Mouse (Mus musculus) heart, embryonic 11.5 days (tissue): Measurements from ENCODE around the gene Sept10. TPM values are rescaled to one million over a fixed set of nuclear protein-coding genes. Genes with fewer than 3 reads are reported as not detected.

Source experiments
- ATAC-seq: fragments of 200-750 bp; cut with Nextera tagmentation; replicated peaks from 2 replicates; pipeline ENCODE4 v1.8.0; 2017; ENCODE audit warnings: moderate library complexity; ENCODE audit not compliant: insufficient number of reproducible peaks, low FRiP score, low TSS enrichment
- H3K27ac ChIP-seq: fragments of 300-500 bp; sonication (generic); 2 replicates; pipeline ENCODE4 v1.5.1; 2014; ENCODE audit warnings: mild to moderate bottlenecking, low read depth, low read length
- H3K27me3 ChIP-seq: fragments of 300-500 bp; sonication (generic); 2 replicates; pipeline ENCODE4 v1.6.1; 2014; ENCODE audit warnings: mild to moderate bottlenecking, low read length, mixed read lengths; ENCODE audit not compliant: control insufficient read depth, insufficient read depth
- H3K36me3 ChIP-seq: fragments of 300-500 bp; sonication (generic); 2 replicates; pipeline ENCODE4 v1.6.1; 2014; ENCODE audit warnings: mild to moderate bottlenecking, low read length, moderate library complexity, mixed read lengths; ENCODE audit not compliant: control insufficient read depth, insufficient read depth
- H3K4me1 ChIP-seq: fragments of 300-500 bp; sonication (generic); 2 replicates; pipeline ENCODE4 v1.6.1; 2014; ENCODE audit warnings: low read length; ENCODE audit not compliant: control insufficient read depth, insufficient read depth
- H3K4me2 ChIP-seq: fragments of 300-500 bp; sonication (generic); 2 replicates; pipeline ENCODE4 v1.6.1; 2014; ENCODE audit warnings: mild to moderate bottlenecking, moderate library complexity
- H3K4me3 ChIP-seq: fragments of 300-500 bp; sonication (generic); 2 replicates; pipeline ENCODE4 v1.5.1; 2014; ENCODE audit warnings: low read depth, low read length
- H3K9ac ChIP-seq: fragments of 300-500 bp; sonication (generic); 2 replicates; pipeline ENCODE4 v1.6.1; 2014; ENCODE audit warnings: mild to moderate bottlenecking, low read depth, low read length, moderate library complexity
- H3K9me3 ChIP-seq: fragments of 300-500 bp; sonication (generic); replicated peaks from 2 replicates; pipeline ENCODE4 v1.6.1; 2016; ENCODE audit warnings: low read length; ENCODE audit not compliant: control insufficient read depth
- WGBS: fragments of 180-500 bp; shearing (Covaris S2); extraction: QIAGEN DNeasy Blood & Tissue Kit; methylation state at CpG from one replicate; pipeline ENCODE4 v1.1.7; 2014; ENCODE audit not compliant: insufficient replicate concordance; 5-methylcytosine and 5-hydroxymethylcytosine counted together
- polyA plus RNA-seq: library from polyadenylated mRNA; unstranded; fragments of >200 nt; fragmentation: Nextera tagmentation; extraction: Ambion mirVana; gene quantifications from 2 replicates; pipeline ENCODE4 v1.2.1, GENCODE M21; 2014

Sept10 gene
- 40.3 and 46.3 TPM in 2 replicates for polyA plus RNA-seq

DNA sequence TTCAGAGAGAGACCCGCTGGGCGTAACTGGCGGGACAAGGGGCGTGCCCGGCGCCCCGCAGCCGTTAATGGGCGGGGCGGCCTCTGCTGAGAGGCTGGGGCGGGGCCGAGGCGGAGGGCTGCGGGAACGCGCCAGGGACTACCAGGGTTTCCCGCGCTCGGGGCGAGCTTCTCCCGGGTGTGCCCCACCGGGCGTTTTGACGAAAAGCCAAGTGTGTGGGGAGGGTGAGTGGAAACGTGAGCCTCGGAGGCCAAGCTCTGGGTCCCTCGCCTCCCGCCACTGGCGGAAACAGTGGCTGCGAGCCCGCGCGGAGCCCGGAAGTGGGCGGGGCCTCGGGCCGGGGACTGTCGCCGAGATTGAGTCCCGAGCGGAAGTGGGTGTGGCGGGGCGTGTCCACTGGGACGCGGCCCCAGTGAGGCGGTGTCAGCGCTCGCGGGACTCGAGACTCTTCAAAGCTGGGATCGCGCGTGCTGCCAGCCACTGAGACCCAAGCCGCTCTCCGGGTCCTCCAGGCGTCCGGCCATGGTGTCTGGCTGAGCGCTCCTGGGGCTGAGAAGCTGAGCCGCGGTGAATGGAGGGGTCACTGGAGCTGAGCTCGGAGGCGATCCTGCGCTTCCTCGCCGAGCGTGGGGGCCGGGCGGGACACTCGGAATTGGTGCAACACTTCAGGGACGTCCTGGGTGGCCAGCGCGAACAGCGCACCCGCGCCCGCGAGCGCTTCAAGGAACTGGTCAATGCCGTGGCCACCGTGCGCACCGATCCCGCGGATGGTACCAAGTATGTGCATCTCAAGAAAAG, at the start of gene Sept10, which contains the start of gene Sowahc:
Sept10 (minus strand) TSS at position 375 of the 798 bp plus-strand sequence.
Sowahc (plus strand) TSS at position 481 of the 798 bp plus-strand sequence.
- WGBS: under 1% methylated on average over 77 of the region's 84 CpGs
- peak within 1 kb of the TSS; percentile 83 for H3K9ac ChIP-seq
- no peaks in the 10 kb centered on the region for H3K27me3 ChIP-seq
- peaks cover 18% of the 10 kb centered on the region for H3K4me1 ChIP-seq
- peak within 1 kb of the TSS; percentile 94 for H3K27ac ChIP-seq
- peak; percentile 93 for ATAC-seq
- peak within 1 kb of the TSS; percentile 100 for H3K4me2 ChIP-seq
- H3K9me3 ChIP-seq: no peaks in the 10 kb centered on the region
- H3K4me3 ChIP-seq: peak within 1 kb of the TSS; percentile 59
- H3K36me3 ChIP-seq: no peaks in the 10 kb centered on the region

DNA sequence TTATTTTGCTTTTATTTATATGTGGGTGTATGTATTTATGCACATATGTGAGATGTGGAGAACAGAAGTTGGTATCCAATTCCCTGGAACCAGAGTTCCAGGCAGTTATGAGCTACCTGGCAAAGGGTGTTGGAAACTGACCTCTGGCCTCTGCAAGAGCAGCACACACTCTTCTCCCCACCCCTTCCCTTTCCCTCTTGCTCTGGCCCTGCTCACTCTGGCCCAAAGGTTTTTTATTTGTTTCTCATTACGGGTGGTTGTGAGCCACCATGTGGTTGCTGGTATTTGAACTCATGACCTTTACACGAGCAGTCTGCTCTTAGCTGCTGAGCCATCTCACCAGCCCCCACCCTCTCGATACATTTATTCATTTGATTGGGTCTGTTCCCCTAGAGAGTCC, 47.1 kb upstream of the Sept10 start:
- Histone ChIP-seq H3K4me1 (peaks cover 4% of the 10 kb centered on the region; the same call in 1 of the 2 replicates), H3K9ac (no peak overlapping the region), H3K27ac (no peak overlapping the region), H3K36me3 (no peaks in the 10 kb centered on the region), H3K9me3 (no peaks in the 10 kb centered on the region), H3K4me2 (no peak overlapping the region), H3K27me3 (no peaks in the 10 kb centered on the region), H3K4me3 (no peak overlapping the region)
- no peak for ATAC-seq
- 54% methylated on average over 3 of the region's 3 CpGs for WGBS

DNA sequence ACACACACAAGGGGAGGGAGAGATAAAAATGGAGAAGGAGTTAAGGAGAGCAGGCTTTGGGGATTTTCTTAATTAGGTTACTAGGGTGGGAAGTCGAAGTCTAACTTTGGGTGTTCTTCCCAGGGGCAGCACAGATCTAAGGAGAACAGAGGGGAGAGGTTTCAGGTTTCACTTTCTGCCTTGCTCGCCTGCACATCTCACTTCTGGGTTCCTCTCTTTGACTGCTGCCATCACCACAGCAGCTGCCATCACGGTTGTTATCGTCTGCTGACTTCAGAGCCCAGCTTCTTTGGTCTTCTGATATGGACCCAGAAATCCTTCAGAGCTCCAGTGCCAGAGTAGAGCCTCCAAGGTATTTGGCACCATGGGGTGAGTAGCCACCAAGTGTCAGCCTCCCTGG, 46.5 kb upstream of the Sept10 start:
- WGBS: 21% methylated on average over 4 of the region's 4 CpGs
- H3K9me3 ChIP-seq: no peaks in the 10 kb centered on the region
- peaks cover 4% of the 10 kb centered on the region; the same call in 1 of the 2 replicates for H3K4me1 ChIP-seq
- no peak for ATAC-seq
- H3K27ac ChIP-seq: no peak overlapping the region
- H3K4me2 ChIP-seq: no peak overlapping the region
- H3K36me3 ChIP-seq: no peaks in the 10 kb centered on the region
- no peak overlapping the region for H3K4me3 ChIP-seq
- H3K9ac ChIP-seq: no peak overlapping the region
- H3K27me3 ChIP-seq: no peaks in the 10 kb centered on the region

DNA sequence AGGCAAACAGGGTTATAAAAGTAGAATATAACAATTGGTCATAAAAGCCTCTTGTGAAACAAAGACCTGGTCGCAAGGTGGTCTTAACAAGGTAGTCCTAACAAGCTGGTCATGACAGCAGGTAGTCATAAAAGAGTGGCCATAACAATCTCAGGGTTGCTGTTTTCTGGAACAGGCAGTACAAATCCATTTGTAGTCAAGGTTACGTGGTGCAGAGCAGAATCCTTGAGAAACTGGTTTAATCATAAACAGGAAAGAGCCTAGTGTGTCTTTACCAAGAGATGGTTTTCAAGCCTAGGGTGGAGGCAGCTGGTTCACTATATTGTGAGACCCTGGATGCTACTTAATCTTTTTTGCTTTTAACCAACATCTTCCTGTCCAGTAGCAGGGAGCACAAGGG, 45.6 kb upstream of the Sept10 start:
- no peaks in the 10 kb centered on the region for H3K27me3 ChIP-seq
- H3K4me2 ChIP-seq: no peak overlapping the region
- peaks cover 4% of the 10 kb centered on the region; the same call in 1 of the 2 replicates for H3K4me1 ChIP-seq
- 87% methylated on average over 2 of the region's 2 CpGs for WGBS
- ATAC-seq: no peak
- H3K36me3 ChIP-seq: no peaks in the 10 kb centered on the region
- H3K27ac ChIP-seq: no peak overlapping the region
- H3K4me3 ChIP-seq: no peak overlapping the region
- H3K9ac ChIP-seq: no peak overlapping the region
- no peaks in the 10 kb centered on the region for H3K9me3 ChIP-seq

DNA sequence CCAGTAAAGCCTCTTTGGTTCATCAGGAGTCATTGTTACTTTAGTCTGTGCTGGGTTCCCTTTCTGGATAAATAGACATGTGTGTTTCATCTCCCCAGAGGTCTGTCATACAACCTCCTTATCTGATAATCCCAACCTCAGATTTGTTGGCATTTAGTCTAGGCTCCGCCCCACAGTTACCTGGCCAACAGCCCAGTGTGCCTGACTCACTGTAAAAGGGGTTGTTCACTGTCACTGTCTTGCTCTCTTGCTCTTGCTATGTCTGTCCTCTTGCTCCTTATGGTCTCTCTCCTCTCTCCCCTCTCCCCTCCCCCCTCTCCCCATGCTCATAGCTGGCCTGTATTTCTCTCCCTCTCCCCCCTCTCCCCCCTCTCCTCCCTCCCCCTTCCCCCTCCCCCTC, 44.5 kb upstream of the Sept10 start:
- H3K9me3 ChIP-seq: no peaks in the 10 kb centered on the region

DNA sequence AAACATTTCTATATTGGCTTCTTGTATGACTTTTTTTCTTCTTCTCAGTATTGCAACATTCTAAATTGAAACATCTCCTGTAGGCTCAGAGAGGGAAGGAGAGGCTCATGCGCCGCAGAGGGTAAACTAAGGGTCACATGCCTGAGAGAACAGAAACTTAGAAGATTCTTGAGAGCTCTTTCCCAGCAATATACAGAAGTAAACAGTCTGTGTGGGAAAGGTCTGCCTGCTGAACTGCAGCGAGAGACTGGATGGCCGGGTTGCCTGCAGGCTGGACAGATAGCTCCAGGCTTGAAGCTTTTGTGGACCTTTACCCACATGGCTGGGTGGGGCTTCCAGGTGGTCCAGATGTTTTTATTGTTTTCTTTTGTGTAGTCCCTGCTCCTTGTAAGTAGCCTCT, 44.0 kb upstream of the Sept10 start:
- 45% methylated on average over 4 of the region's 4 CpGs for WGBS
- H3K4me3 ChIP-seq: no peak overlapping the region

More for the DNA sequence above, 44.5 kb upstream of the Sept10 start:
- Histone ChIP-seq H3K4me2 (no peak overlapping the region), H3K27me3 (no peaks in the 10 kb centered on the region), H3K4me3 (no peak overlapping the region), H3K4me1 (peaks cover 4% of the 10 kb centered on the region; the same call in 1 of the 2 replicates), H3K27ac (no peak overlapping the region), H3K9ac (no peak overlapping the region), H3K36me3 (no peaks in the 10 kb centered on the region)
- no peak for ATAC-seq
- 90% methylated on average over 1 of the region's 1 CpGs for WGBS

DNA sequence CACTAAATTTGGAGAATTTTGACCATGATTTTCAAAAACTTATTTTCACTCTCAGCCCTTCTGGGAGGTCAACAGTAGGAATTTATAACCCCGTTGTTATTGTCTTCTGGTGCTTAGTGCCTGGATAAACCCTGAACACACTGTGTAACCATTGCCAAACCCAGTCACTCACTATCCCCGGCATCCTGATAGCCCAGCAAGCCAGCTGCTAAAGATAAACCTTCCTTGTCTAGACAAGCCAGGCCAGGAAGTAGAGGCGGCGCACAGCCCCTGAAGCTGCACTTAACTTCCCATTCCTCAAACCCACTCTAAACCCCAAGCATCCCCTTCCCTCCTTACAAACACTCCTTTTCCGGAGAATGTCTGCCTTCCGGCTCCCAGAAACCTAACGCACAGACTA, 43.4 kb upstream of the Sept10 start:
- Histone ChIP-seq H3K4me2 (no peak overlapping the region; the same call in 1 of the 2 replicates), H3K27me3 (no peaks in the 10 kb centered on the region), H3K36me3 (no peaks in the 10 kb centered on the region), H3K9ac (no peak overlapping the region), H3K4me1 (peaks cover 4% of the 10 kb centered on the region; the same call in 1 of the 2 replicates), H3K27ac (no peak overlapping the region), H3K4me3 (no peak overlapping the region), H3K9me3 (no peaks in the 10 kb centered on the region)
- no peak for ATAC-seq
- 34% methylated on average over 7 of the region's 7 CpGs for WGBS

More for the DNA sequence above, 44.0 kb upstream of the Sept10 start:
- Histone ChIP-seq H3K9ac (no peak overlapping the region), H3K4me1 (peaks cover 4% of the 10 kb centered on the region; the same call in 1 of the 2 replicates), H3K4me2 (no peak overlapping the region), H3K36me3 (no peaks in the 10 kb centered on the region), H3K27me3 (no peaks in the 10 kb centered on the region), H3K27ac (no peak overlapping the region), H3K9me3 (no peaks in the 10 kb centered on the region)
- no peak for ATAC-seq

DNA sequence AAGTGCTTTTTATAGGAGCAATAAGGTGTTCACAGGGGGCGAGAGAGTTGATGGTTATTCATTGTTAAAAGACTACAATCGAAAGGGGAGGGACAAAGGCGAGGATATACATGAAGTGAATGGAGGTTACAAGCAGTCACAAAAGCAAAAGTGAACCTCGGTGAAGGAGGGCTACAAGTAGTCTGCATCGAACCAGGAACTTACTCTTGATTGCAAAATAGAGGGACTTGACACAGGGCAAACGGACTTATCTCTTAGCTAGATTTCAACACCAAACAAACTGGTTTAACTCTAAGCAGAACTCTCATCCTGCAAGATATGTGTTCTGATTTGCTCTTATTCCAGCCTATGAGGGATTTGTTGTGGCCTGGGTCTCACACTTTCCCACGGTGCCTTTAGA, 41.3 kb upstream of the Sept10 start:
- H3K4me3 ChIP-seq: no peak overlapping the region
- no peaks in the 10 kb centered on the region for H3K9me3 ChIP-seq
- H3K27ac ChIP-seq: no peak overlapping the region
- H3K4me1 ChIP-seq: peaks cover 4% of the 10 kb centered on the region; the same call in 1 of the 2 replicates
- H3K9ac ChIP-seq: no peak overlapping the region
- 61% methylated on average over 7 of the region's 7 CpGs for WGBS
- H3K4me2 ChIP-seq: no peak overlapping the region
- no peak for ATAC-seq
- no peaks in the 10 kb centered on the region for H3K36me3 ChIP-seq
- H3K27me3 ChIP-seq: no peaks in the 10 kb centered on the region
